Mouse (Mus musculus) neural tube, embryonic 15.5 days (tissue): Measurements from ENCODE around the gene Bpifc. TPM values are rescaled to one million over a fixed set of nuclear protein-coding genes. Genes with fewer than 3 reads are reported as not detected.

Experiments
- ATAC-seq: fragments of 200-750 bp; cut with Nextera tagmentation; 2 replicates; pipeline ENCODE4 v1.8.0; 2017; ENCODE audit warnings: mild to moderate bottlenecking, moderate TSS enrichment, moderate library complexity; ENCODE audit not compliant: low FRiP score
- H3K27ac ChIP-seq: fragments of 300-500 bp; sonication (generic); replicated peaks from 2 replicates; pipeline ENCODE4 v1.5.1; 2015; ENCODE audit warnings: mild to moderate bottlenecking, inconsistent platforms
- H3K27me3 ChIP-seq: fragments of 300-500 bp; sonication (generic); replicated peaks from 2 replicates; pipeline ENCODE4 v1.6.1; 2015; ENCODE audit warnings: inconsistent platforms
- H3K36me3 ChIP-seq: fragments of 300-500 bp; sonication (generic); 2 replicates; pipeline ENCODE4 v1.6.1; 2015; ENCODE audit warnings: inconsistent platforms
- H3K4me1 ChIP-seq: fragments of 300-500 bp; sonication (generic); 2 replicates; pipeline ENCODE4 v1.6.1; 2015; ENCODE audit warnings: inconsistent platforms
- H3K4me2 ChIP-seq: fragments of 300-500 bp; sonication (generic); 2 replicates; pipeline ENCODE4 v1.6.1; 2015; ENCODE audit warnings: inconsistent platforms, mild to moderate bottlenecking, moderate library complexity
- H3K4me3 ChIP-seq: fragments of 300-500 bp; sonication (generic); replicated peaks from 2 replicates; pipeline ENCODE4 v1.5.1; 2015; ENCODE audit warnings: mild to moderate bottlenecking, inconsistent platforms
- H3K9ac ChIP-seq: fragments of 300-500 bp; sonication (generic); replicated peaks from 2 replicates; pipeline ENCODE4 v1.6.1; 2015; ENCODE audit warnings: mild to moderate bottlenecking, inconsistent platforms
- H3K9me3 ChIP-seq: fragments of 300-500 bp; sonication (generic); replicated peaks from 2 replicates; pipeline ENCODE4 v1.6.1; 2016; ENCODE audit warnings: inconsistent platforms
- WGBS: fragments of 180-500 bp; shearing (Covaris S2); methylation state at CpG from one replicate; pipeline ENCODE4 v1.1.7; 2015; ENCODE audit warnings: mixed read lengths; 5-methylcytosine and 5-hydroxymethylcytosine counted together
- polyA plus RNA-seq: library from polyadenylated mRNA; unstranded; fragments of >200 nt; fragmentation: Nextera tagmentation; extraction: Ambion mirVana; gene quantifications from 2 replicates; pipeline ENCODE4 v1.2.1, GENCODE M21; 2015

Bpifc gene
- polyA plus RNA-seq, 1 experiment from 2014 or later: 0.15 TPM

GRCm38 (mm10) chr10:85968731-85969130 lies 43.0 kb downstream of the Bpifc start:
- no peak overlapping the region for H3K4me2 ChIP-seq
- no peaks in the 10 kb centered on the region for H3K4me1 ChIP-seq
- no peak overlapping the region for H3K9ac ChIP-seq
- no peaks in the 10 kb centered on the region for H3K9me3 ChIP-seq
- WGBS: 58% methylated on average over 2 of the region's 2 CpGs
- ATAC-seq: no peak
- no peaks in the 10 kb centered on the region for H3K27me3 ChIP-seq
- H3K4me3 ChIP-seq: no peak overlapping the region
- H3K36me3 ChIP-seq: no peaks in the 10 kb centered on the region
- H3K27ac ChIP-seq: no peak overlapping the region

- Histone ChIP-seq H3K4me2 (no peak overlapping the region), H3K9me3 (no peaks in the 10 kb centered on the region), H3K4me1 (no peaks in the 10 kb centered on the region), H3K27me3 (no peaks in the 10 kb centered on the region), H3K4me3 (no peak overlapping the region), H3K27ac (no peak overlapping the region), H3K36me3 (no peaks in the 10 kb centered on the region), H3K9ac (no peak overlapping the region)
- peak; percentile 82; the same call in 1 of the 2 replicates for ATAC-seq
- 10% methylated on average over 7 of the region's 7 CpGs for WGBS
Measured at GRCm38 (mm10) chr10:85968157-85968634, 43.5 kb downstream of the Bpifc start.

- WGBS: 65% methylated on average over 17 of the region's 17 CpGs
- Histone ChIP-seq H3K9ac (no peak overlapping the region), H3K4me3 (no peak overlapping the region), H3K27me3 (no peaks in the 10 kb centered on the region), H3K9me3 (no peaks in the 10 kb centered on the region), H3K36me3 (no peaks in the 10 kb centered on the region), H3K27ac (no peak overlapping the region), H3K4me1 (no peaks in the 10 kb centered on the region), H3K4me2 (no peak overlapping the region)
- peak; percentile 41; the same call in 1 of the 2 replicates for ATAC-seq
Measured at GRCm38 (mm10) chr10:85967411-85968156, 44.1 kb downstream of the Bpifc start.

- Histone ChIP-seq H3K27ac (no peak overlapping the region), H3K4me1 (no peaks in the 10 kb centered on the region), H3K9me3 (no peaks in the 10 kb centered on the region), H3K9ac (no peak overlapping the region), H3K36me3 (no peaks in the 10 kb centered on the region), H3K4me3 (no peak overlapping the region), H3K4me2 (no peak overlapping the region), H3K27me3 (no peaks in the 10 kb centered on the region)
- no peak for ATAC-seq
- WGBS: 45% methylated on average over 2 of the region's 2 CpGs
Measured at GRCm38 (mm10) chr10:85966476-85966875, 45.2 kb downstream of the Bpifc start.

- Histone ChIP-seq H3K36me3 (no peaks in the 10 kb centered on the region), H3K9me3 (no peaks in the 10 kb centered on the region), H3K4me1 (no peaks in the 10 kb centered on the region), H3K4me2 (no peak overlapping the region), H3K27ac (no peak overlapping the region), H3K9ac (no peak overlapping the region), H3K4me3 (no peak overlapping the region), H3K27me3 (no peaks in the 10 kb centered on the region)
- no peak for ATAC-seq
- WGBS: 92% methylated on average over 7 of the region's 7 CpGs
Measured at GRCm38 (mm10) chr10:85964316-85964715, 47.4 kb downstream of the Bpifc start.

- Histone ChIP-seq H3K9me3 (no peaks in the 10 kb centered on the region), H3K9ac (no peak overlapping the region), H3K27me3 (no peaks in the 10 kb centered on the region), H3K27ac (no peak overlapping the region), H3K4me1 (no peaks in the 10 kb centered on the region), H3K4me3 (no peak overlapping the region), H3K36me3 (no peaks in the 10 kb centered on the region), H3K4me2 (no peak overlapping the region)
- WGBS: 74% methylated on average over 9 of the region's 9 CpGs
- no peak for ATAC-seq
Measured at GRCm38 (mm10) chr10:85962897-85963296, 48.8 kb downstream of the Bpifc start.

GRCm38 (mm10) chr10:85957464-85957950 lies 54.2 kb downstream of the Bpifc start, which contains the start of gene Rtcb:
Gene Rtcb, minus strand, starts transcription at chr10:85957823.
- ATAC-seq: peak; percentile 95
- Histone ChIP-seq H3K4me2 (peak within 1 kb of the TSS; percentile 75), H3K9me3 (no peaks in the 10 kb centered on the region), H3K4me3 (peak within 1 kb of the TSS; percentile 84), H3K9ac (peak within 1 kb of the TSS; percentile 82), H3K27me3 (no peaks in the 10 kb centered on the region), H3K36me3 (peaks cover 20% of the 10 kb centered on the region), H3K4me1 (peaks cover 26% of the 10 kb centered on the region), H3K27ac (peak within 1 kb of the TSS; percentile 86)
- WGBS: 0% methylated on average over 38 of the region's 38 CpGs

- Histone ChIP-seq H3K9ac (peak overlapping the region; percentile 82), H3K4me3 (peak overlapping the region; percentile 84), H3K27me3 (no peaks in the 10 kb centered on the region), H3K4me1 (peaks cover 28% of the 10 kb centered on the region), H3K4me2 (peak overlapping the region; percentile 75), H3K36me3 (peaks cover 25% of the 10 kb centered on the region), H3K27ac (peak overlapping the region; percentile 86), H3K9me3 (no peaks in the 10 kb centered on the region)
- ATAC-seq: 0 out of 2 replicates have a peak, but pooled peaks have one; percentile 11
- 6% methylated on average over 20 of the region's 20 CpGs for WGBS
Measured at GRCm38 (mm10) chr10:85956871-85957419, 54.8 kb downstream of the Bpifc start.

- H3K27me3 ChIP-seq: no peaks in the 10 kb centered on the region
- H3K4me2 ChIP-seq: no peak overlapping the region
- WGBS: 77% methylated on average over 2 of the region's 2 CpGs
- H3K9me3 ChIP-seq: no peaks in the 10 kb centered on the region
- no peak overlapping the region for H3K4me3 ChIP-seq
- no peak overlapping the region for H3K27ac ChIP-seq
- peaks cover 46% of the 10 kb centered on the region for H3K36me3 ChIP-seq
- no peak overlapping the region for H3K9ac ChIP-seq
- peaks cover 28% of the 10 kb centered on the region for H3K4me1 ChIP-seq
- ATAC-seq: no peak
Measured at GRCm38 (mm10) chr10:85954429-85954828, 57.3 kb downstream of the Bpifc start.

- Histone ChIP-seq H3K4me2 (no peak overlapping the region), H3K9ac (no peak overlapping the region), H3K4me1 (peaks cover 28% of the 10 kb centered on the region), H3K9me3 (no peaks in the 10 kb centered on the region), H3K36me3 (peaks cover 55% of the 10 kb centered on the region), H3K27ac (no peak overlapping the region), H3K27me3 (no peaks in the 10 kb centered on the region), H3K4me3 (no peak overlapping the region)
- no peak for ATAC-seq
- 80% methylated on average over 3 of the region's 3 CpGs for WGBS
Measured at GRCm38 (mm10) chr10:85953401-85953800, 58.3 kb downstream of the Bpifc start.

GRCm38 (mm10) chr10:85951765-85952443 lies 59.8 kb downstream of the Bpifc start:
- Histone ChIP-seq H3K9me3 (no peaks in the 10 kb centered on the region), H3K4me1 (peaks cover 27% of the 10 kb centered on the region), H3K4me2 (no peak overlapping the region), H3K36me3 (peaks cover 65% of the 10 kb centered on the region), H3K9ac (no peak overlapping the region), H3K4me3 (no peak overlapping the region), H3K27ac (no peak overlapping the region), H3K27me3 (no peaks in the 10 kb centered on the region)
- 88% methylated on average over 6 of the region's 6 CpGs for WGBS
- ATAC-seq: no peak
